Mouse (Mus musculus) activated CD4-positive, CD25-positive, alpha-beta regulatory T cell, adult 4 months (primary cell): Measurements from ENCODE around the gene Cntd1. TPM values are rescaled to one million over a fixed set of nuclear protein-coding genes. Genes with fewer than 3 reads are reported as not detected.

Source experiments
- ATAC-seq: one replicate; pipeline ENCODE4 v1.8.0; 2017
- polyA plus RNA-seq, 2 experiments: library from polyadenylated mRNA; unstranded; fragments of 100-300 nt; shearing (Covaris generic); gene quantifications; one replicate each; pipeline ENCODE4 v1.2.1; 2017

Gene Cntd1
- polyA plus RNA-seq, 2 experiments from 2014 or later, result 1.0 TPM; not detected in 1

DNA sequence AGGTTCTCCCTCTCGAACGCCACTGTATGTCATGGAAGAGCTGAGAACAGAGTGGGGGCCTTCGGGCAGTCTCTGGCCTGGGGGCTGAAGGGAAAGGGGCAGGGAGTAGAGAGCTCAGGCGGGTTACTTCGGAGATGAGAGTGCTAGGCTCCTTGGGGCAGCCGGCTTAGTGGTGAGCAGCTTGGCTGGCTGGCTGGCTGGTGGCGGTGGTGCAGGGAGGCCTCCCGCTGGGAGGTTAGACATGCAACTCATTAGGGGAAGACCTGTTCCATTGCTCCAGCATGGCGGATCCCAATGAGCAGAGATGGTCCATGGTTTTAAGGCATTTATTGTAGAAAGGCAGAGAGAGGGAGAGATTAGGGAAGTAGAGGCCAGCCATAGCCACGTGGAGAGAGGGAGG, 55.2 kb downstream of the Cntd1 start:
- ATAC-seq, result no peak

DNA sequence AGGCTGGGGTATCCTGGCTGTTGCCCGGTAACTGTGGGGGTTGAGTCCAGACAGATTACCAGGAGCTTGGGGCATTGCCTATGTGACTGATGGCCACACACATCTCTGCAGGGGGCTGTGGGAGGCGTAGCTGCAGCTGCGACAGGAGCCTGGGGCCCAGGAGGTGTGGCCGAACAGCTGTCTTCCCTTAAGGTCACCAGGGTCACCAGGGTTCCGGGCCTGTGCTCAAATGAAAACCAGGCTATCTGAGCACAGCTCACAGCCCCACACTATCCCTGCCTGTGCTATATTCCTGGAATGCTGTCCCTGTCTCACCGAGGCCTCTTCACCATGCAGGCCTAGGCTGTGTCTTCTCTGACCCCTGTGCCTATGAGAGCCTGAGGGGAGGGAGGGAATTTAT, 55.7 kb downstream of the Cntd1 start:
- no peak for ATAC-seq

DNA sequence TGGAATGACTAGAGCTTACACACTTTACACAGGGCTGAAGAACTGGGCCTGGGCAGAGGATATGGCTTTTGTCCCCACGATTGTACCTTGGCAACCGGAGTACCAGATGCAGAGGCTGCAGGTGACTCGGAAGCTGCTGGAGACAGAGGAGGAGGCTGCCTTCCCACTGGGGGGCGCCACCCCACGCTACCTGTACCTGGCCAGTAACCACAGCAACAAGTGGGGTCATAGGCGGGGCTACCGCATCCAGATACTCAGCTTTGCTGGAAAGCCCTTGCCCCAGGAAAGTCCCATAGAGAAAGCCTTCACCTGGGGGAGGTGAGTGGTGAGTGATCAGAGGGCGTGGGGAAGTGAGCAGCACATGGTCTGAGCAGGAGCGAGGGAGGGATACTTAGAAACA, 56.9 kb downstream of the Cntd1 start:
- no peak for ATAC-seq

DNA sequence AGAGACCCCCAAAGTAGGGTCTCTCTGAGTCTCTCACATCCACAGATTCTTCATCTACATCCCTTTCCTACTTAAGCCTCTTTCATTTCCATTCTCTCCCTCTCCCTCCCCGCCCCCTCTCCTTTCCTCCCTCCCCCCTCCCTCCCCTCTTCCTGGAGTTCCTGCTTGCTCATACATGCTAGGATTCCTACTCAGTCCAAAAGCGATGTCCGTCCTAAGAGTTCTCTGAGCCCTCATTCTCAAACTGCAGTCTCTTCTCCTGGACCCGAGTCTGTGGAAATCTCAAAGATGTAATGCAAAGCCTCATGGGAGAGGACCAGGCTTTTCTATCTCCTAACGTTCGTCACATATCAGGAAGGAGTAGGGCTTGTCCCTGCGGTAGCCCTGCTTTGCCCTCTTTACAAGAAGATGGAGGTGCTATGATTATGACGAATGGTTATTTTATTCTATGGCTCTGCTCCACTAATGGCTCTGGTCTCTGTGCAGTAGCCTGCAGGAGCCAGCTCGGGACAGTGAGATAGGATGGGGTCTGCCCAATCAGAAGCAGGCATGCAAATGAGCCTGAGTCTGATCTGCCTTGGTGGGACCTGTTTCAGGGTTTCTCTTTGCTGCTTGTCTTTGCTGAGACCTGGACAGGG, 59.4 kb downstream of the Cntd1 start:
- peak; percentile 32 for ATAC-seq

Other genes starting within 250 kb of the Cntd1 start
- gene Naglu, start 209.0 kb upstream of the Cntd1 start, polyA plus RNA-seq, result 1 to 10 TPM; 6.8 to 9.0 TPM
- gene Hsd17b1, start 200.6 kb upstream of the Cntd1 start, polyA plus RNA-seq, result not detected
- 10 to 100 TPM; 17.9 to 22.1 TPM for gene Coasy, start 196.4 kb upstream of the Cntd1 start, polyA plus RNA-seq
- gene Mlx, start 191.7 kb upstream of the Cntd1 start, polyA plus RNA-seq, result 10 to 100 TPM; 51.8 to 71.5 TPM
- gene Psmc3ip, start 183.6 kb upstream of the Cntd1 start, polyA plus RNA-seq, result 10 to 100 TPM; 12.3 to 13.4 TPM
- gene Retreg3, start 159.1 kb upstream of the Cntd1 start, polyA plus RNA-seq, result 10 to 100 TPM; 14.4 to 24.7 TPM
- gene Tubg1, start 159.1 kb upstream of the Cntd1 start, polyA plus RNA-seq, result 10 to 100 TPM; 17.7 to 26.8 TPM
- gene Tubg2, start 123.1 kb upstream of the Cntd1 start, polyA plus RNA-seq, result under 1 TPM; 0.68 to 0.94 TPM
- under 1 TPM; 0.29 to 0.33 TPM for gene Cntnap1, start 108.5 kb upstream of the Cntd1 start, polyA plus RNA-seq
- gene Plekhh3, start 107.7 kb upstream of the Cntd1 start, polyA plus RNA-seq, result not detected
- gene Ccr10, start 103.6 kb upstream of the Cntd1 start, polyA plus RNA-seq, result 1 to 10 TPM; 1.5 to 1.6 TPM
- gene Ezh1, start 52.5 kb upstream of the Cntd1 start, polyA plus RNA-seq, result 10 to 100 TPM; 48.1 to 52.2 TPM
- not detected for gene Ramp2, start 33.0 kb upstream of the Cntd1 start, polyA plus RNA-seq
- gene Vps25, start 25.3 kb upstream of the Cntd1 start, polyA plus RNA-seq, result 100 to 1,000 TPM; 122 to 153 TPM
- gene Wnk4, start 18.4 kb upstream of the Cntd1 start, polyA plus RNA-seq, result 1 to 10 TPM in 1 of 2 experiments, under 1 TPM in 1; 0.58 to 1.0 TPM
- gene Coa3, start 102 bp downstream of the Cntd1 start, polyA plus RNA-seq, result 100 to 1,000 TPM; 109 to 144 TPM
- gene Becn1, start 23.3 kb downstream of the Cntd1 start, polyA plus RNA-seq, result 10 to 100 TPM; 79.0 to 81.0 TPM
- gene Psme3, start 37.2 kb downstream of the Cntd1 start, polyA plus RNA-seq, result 10 to 100 TPM; 37.1 to 53.3 TPM
- 1 to 10 TPM; 2.1 to 2.5 TPM for gene Aoc2, start 46.1 kb downstream of the Cntd1 start, polyA plus RNA-seq
- gene Aoc3, start 51.6 kb downstream of the Cntd1 start, polyA plus RNA-seq, result not detected
- not detected for gene G6pc, start 88.5 kb downstream of the Cntd1 start, polyA plus RNA-seq
- gene Aarsd1, start 138.6 kb downstream of the Cntd1 start, polyA plus RNA-seq, result 10 to 100 TPM; 33.5 to 42.6 TPM
- 1 to 10 TPM in 1 of 2 experiments, not detected in 1; 1.5 TPM for gene Gm27029, start 145.8 kb downstream of the Cntd1 start, polyA plus RNA-seq
- gene Rundc1, start 146.1 kb downstream of the Cntd1 start, polyA plus RNA-seq, result 1 to 10 TPM; 5.4 to 8.0 TPM
- gene Ptges3l, start 146.3 kb downstream of the Cntd1 start, polyA plus RNA-seq, result 1 to 10 TPM; 1.1 to 4.2 TPM
- gene Rpl27, start 163.3 kb downstream of the Cntd1 start, polyA plus RNA-seq, result 100 to 1,000 TPM; 581 to 812 TPM
- 100 to 1,000 TPM; 148 to 179 TPM for gene Ifi35, start 169.4 kb downstream of the Cntd1 start, polyA plus RNA-seq
- under 1 TPM; 0.24 to 0.36 TPM for gene Rnd2, start 186.0 kb downstream of the Cntd1 start, polyA plus RNA-seq
- 1 to 10 TPM in 1 of 2 experiments, under 1 TPM in 1; 0.60 to 1.5 TPM for gene Vat1, start 187.2 kb downstream of the Cntd1 start, polyA plus RNA-seq